ENCODE assay signal across 8 mouse cellular contexts in the genomic region with DNA sequence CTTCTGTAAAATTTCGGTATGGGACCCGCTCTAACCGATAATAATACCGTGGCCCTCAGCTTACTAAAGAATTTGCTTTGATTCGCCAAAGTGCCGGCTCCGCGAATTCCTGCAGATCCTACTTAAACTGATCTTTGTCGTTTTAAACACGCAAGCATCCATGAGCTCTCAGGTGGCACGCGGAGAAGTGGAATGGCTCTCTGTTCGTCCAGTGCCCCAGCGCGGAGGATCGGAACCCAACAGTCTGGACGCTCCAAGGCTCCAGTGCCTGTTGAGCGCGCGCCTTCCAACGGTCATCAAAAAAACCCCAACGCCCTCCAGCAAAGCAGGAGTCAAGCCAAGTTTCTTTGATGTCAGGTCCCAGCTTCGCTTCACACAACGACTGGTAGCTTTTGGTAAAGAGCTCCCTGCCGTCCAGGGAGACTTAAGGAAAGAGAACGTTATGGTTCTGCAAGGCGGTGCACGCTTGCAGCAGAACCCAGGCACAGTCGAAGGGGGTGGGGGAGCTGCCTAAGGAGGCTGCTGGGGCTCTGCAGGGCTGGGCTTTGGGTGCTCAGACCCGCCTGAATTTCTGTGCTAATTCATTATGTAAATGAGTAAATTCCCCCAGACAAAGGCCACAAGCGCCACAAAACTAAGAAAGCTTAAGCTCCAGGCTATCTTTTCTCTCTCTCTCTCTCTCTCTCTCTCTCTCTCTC. TPM values are rescaled to one million over a fixed set of nuclear protein-coding genes. Genes with fewer than 3 reads are reported as not detected.
A peak's percentile ranks its signal among the peaks of the same experiment; 100 is the strongest.
DNase-seq lines count a peak whose midpoint lies in the region; ATAC-seq and TF ChIP-seq lines count a peak whose summit lies in the region.

No protein-coding gene starts in this region.

- H3K36me3 ChIP-seq in heart, embryonic 11.5 days (ENCODE audit: control insufficient read depth, insufficient read depth, low read length) = no peaks in the 10 kb centered on the region
- H3K36me3 ChIP-seq in hindbrain, embryonic 13.5 days = no peaks in the 10 kb centered on the region
- no peaks in the 10 kb centered on the region for H3K36me3 ChIP-seq in lung, postnatal 0 days (ENCODE audit: insufficient read depth, low read length)

- TF ChIP-seq CTCF in lung, postnatal 0 days (IDR thresholded peaks at IDR 0.05) = no peak

- DNase-seq in heart, adult 8-10 months (ENCODE audit: low spot score) = no peak
- DNase-seq in lung, postnatal 0 days (ENCODE audit: low spot score) = peak; percentile 23
- peak; percentile 18 for DNase-seq in testis, postnatal 14 days (ENCODE audit: low spot score)
- DNase-seq in urinary bladder, adult 18-20 months (ENCODE audit: low spot score in 2 of 2) = no peak

- peak overlapping the region; percentile 52 for H3K4me3 ChIP-seq in heart, embryonic 11.5 days (ENCODE audit: low read depth, low read length)
- H3K4me3 ChIP-seq in brown adipose tissue, adult 24 weeks (ENCODE audit: insufficient read depth, low read depth, low read length) = peak overlapping the region; percentile 27; the same call in 1 of the 2 replicates
- peak overlapping the region; percentile 53 for H3K4me3 ChIP-seq in hindbrain, embryonic 13.5 days
- peak overlapping the region; percentile 31 for H3K4me3 ChIP-seq in lung, postnatal 0 days (ENCODE audit: low read depth, low read length)

- no peaks in the 10 kb centered on the region; the same call in 1 of the 2 replicates for H3K9me3 ChIP-seq in heart, embryonic 11.5 days (replicated peaks; ENCODE audit: control insufficient read depth, low read length)
- no peaks in the 10 kb centered on the region for H3K9me3 ChIP-seq in hindbrain, embryonic 13.5 days
- H3K9me3 ChIP-seq in lung, postnatal 0 days (ENCODE audit: low read length) = no peaks in the 10 kb centered on the region

- H3K27ac ChIP-seq in heart, embryonic 11.5 days (ENCODE audit: low read depth, low read length) = no peak overlapping the region
- H3K27ac ChIP-seq in brown adipose tissue, adult 24 weeks (replicated peaks; ENCODE audit: low read depth, low read length) = no peak overlapping the region
- H3K27ac ChIP-seq in hindbrain, embryonic 13.5 days = no peak overlapping the region
- H3K27ac ChIP-seq in lung, postnatal 0 days (ENCODE audit: low read length) = no peak overlapping the region

- 2% methylated on average over 31 of the region's 31 CpGs for WGBS in heart, embryonic 11.5 days (ENCODE audit: insufficient replicate concordance)
- 1% methylated on average over 31 of the region's 31 CpGs for WGBS in hindbrain, embryonic 13.5 days
- WGBS in lung, postnatal 0 days = 2% methylated on average over 31 of the region's 31 CpGs

- H3K27me3 ChIP-seq in heart, embryonic 11.5 days (ENCODE audit: control insufficient read depth, insufficient read depth, low read length) = peaks cover 23% of the 10 kb centered on the region
- H3K27me3 ChIP-seq in hindbrain, embryonic 13.5 days = peaks cover 40% of the 10 kb centered on the region
- H3K27me3 ChIP-seq in lung, postnatal 0 days (replicated peaks; ENCODE audit: insufficient read depth, low read length) = peaks cover 19% of the 10 kb centered on the region

- H3K9ac ChIP-seq in heart, embryonic 11.5 days (ENCODE audit: low read depth, low read length) = peak overlapping the region; percentile 34; the same call in 1 of the 2 replicates
- H3K9ac ChIP-seq in hindbrain, embryonic 13.5 days = peak overlapping the region; percentile 68
- H3K9ac ChIP-seq in lung, postnatal 0 days (replicated peaks; ENCODE audit: low read depth) = no peak overlapping the region

- TF ChIP-seq EP300 in lung, postnatal 0 days (IDR thresholded peaks at IDR 0.05) = no peak

- peak overlapping the region; percentile 96 for H3K4me2 ChIP-seq in heart, embryonic 11.5 days
- peak overlapping the region; percentile 97 for H3K4me2 ChIP-seq in hindbrain, embryonic 13.5 days
- H3K4me2 ChIP-seq in lung, postnatal 0 days (replicated peaks; ENCODE audit: low read depth, low read length) = peak overlapping the region; percentile 68

- 0 out of 2 replicates have a peak, but pooled peaks cover 2% of the 10 kb centered on the region for H3K4me1 ChIP-seq in heart, embryonic 11.5 days (ENCODE audit: control insufficient read depth, insufficient read depth, low read length)
- peaks cover 4% of the 10 kb centered on the region for H3K4me1 ChIP-seq in brown adipose tissue, adult 24 weeks (ENCODE audit: control insufficient read depth, insufficient read depth, insufficient read length, low read length)
- H3K4me1 ChIP-seq in hindbrain, embryonic 13.5 days (replicated peaks) = peaks cover 17% of the 10 kb centered on the region
- H3K4me1 ChIP-seq in lung, postnatal 0 days (ENCODE audit: insufficient read depth, low read depth, low read length) = 0 out of 2 replicates have a peak, but pooled peaks cover 4% of the 10 kb centered on the region

- ATAC-seq in heart, embryonic 11.5 days (replicated peaks; ENCODE audit: insufficient number of reproducible peaks, low FRiP score, low TSS enrichment) = no peak
- no peak; the same call in 1 of the 2 replicates for ATAC-seq in hindbrain, embryonic 13.5 days (ENCODE audit: low FRiP score)
- ATAC-seq in lung, postnatal 0 days = no peak
- no peak for ATAC-seq in erythroid progenitor cell, adult 5-6 weeks (replicated peaks; ENCODE audit: low FRiP score, poor library complexity, severe bottlenecking)

RNA-seq across cellular contexts. Expression of a gene that starts 0.6 kb away (rescaled TPM):
- 0.09 TPM in 1 of 2 replicates, not detected in the other for polyA plus RNA-seq in heart, embryonic 11.5 days (2014; fragmentation: Nextera tagmentation; extraction: Ambion mirVana)
- total RNA-seq in heart, adult 8-10 months (2022) = under 1 TPM; 0.06 to 0.19 (median 0.15) TPM
- not detected in 2 replicates for polyA plus RNA-seq in brown adipose tissue, adult 24 weeks (2012; ENCODE audit: insufficient read depth, insufficient read length, missing spikeins)
- polyA plus RNA-seq in hindbrain, embryonic 13.5 days (2015; fragmentation: Nextera tagmentation; extraction: Ambion mirVana) = 0.05 and 0.13 TPM in 2 replicates
- polyA plus RNA-seq in lung, postnatal 0 days (2015; fragmentation: Nextera tagmentation; extraction: Ambion mirVana) = 0.48 and 0.64 TPM in 2 replicates
- not detected in 2 replicates for total RNA-seq in erythroid progenitor cell, adult 5-6 weeks (2015; ENCODE audit: low replicate concordance)
- total RNA-seq in erythroid progenitor cell, adult 5-6 weeks (2017; ENCODE audit: low replicate concordance) = not detected in 2 replicates

RNA-seq across cellular contexts. Expression of a gene that starts 28.1 kb away (rescaled TPM):
- polyA plus RNA-seq in heart, embryonic 11.5 days (2014; fragmentation: Nextera tagmentation; extraction: Ambion mirVana) = 1.9 and 2.0 TPM in 2 replicates
- under 1 TPM in 3 of 4 experiments, not detected in 1; 0.11 to 0.28 (median 0.16) TPM for total RNA-seq in heart, adult 8-10 months (2022)
- not detected in 2 replicates for polyA plus RNA-seq in brown adipose tissue, adult 24 weeks (2012; ENCODE audit: insufficient read depth, insufficient read length, missing spikeins)
- 2.3 and 2.4 TPM in 2 replicates for polyA plus RNA-seq in hindbrain, embryonic 13.5 days (2015; fragmentation: Nextera tagmentation; extraction: Ambion mirVana)
- 5.9 and 7.6 TPM in 2 replicates for polyA plus RNA-seq in lung, postnatal 0 days (2015; fragmentation: Nextera tagmentation; extraction: Ambion mirVana)
- total RNA-seq in erythroid progenitor cell, adult 5-6 weeks (2015; ENCODE audit: low replicate concordance) = not detected in 2 replicates
- not detected in 2 replicates for total RNA-seq in erythroid progenitor cell, adult 5-6 weeks (2017; ENCODE audit: low replicate concordance)

Comparison
In these comparisons a context has a peak if more than half of its experiments do, and no peak if none do; other contexts are left out.
1. DNase-seq: peak in lung, postnatal 0 days (single experiment) and testis, postnatal 14 days (single experiment); none in heart, adult 8-10 months (single experiment) and urinary bladder, adult 18-20 months (0 of 2).
2. Peak in every context shown above with its lines, with median percentiles within 50 percentile points of each other: H3K4me2 ChIP-seq and H3K4me3 ChIP-seq.